Mouse (Mus musculus): Measurements from ENCODE around the gene Fam114a1. TPM values are rescaled to one million over a fixed set of nuclear protein-coding genes. Genes with fewer than 3 reads are reported as not detected.

Gene Fam114a1
- polyA plus RNA-seq, 1 experiment from 2014 or later, result 38.8 TPM

GRCm38 (mm10) chr5:65045642-65046370, 75.9 kb downstream of the Fam114a1 start:
- no peak overlapping the region for H3K4me3 ChIP-seq (ENCODE audit: low read length)

DNA sequence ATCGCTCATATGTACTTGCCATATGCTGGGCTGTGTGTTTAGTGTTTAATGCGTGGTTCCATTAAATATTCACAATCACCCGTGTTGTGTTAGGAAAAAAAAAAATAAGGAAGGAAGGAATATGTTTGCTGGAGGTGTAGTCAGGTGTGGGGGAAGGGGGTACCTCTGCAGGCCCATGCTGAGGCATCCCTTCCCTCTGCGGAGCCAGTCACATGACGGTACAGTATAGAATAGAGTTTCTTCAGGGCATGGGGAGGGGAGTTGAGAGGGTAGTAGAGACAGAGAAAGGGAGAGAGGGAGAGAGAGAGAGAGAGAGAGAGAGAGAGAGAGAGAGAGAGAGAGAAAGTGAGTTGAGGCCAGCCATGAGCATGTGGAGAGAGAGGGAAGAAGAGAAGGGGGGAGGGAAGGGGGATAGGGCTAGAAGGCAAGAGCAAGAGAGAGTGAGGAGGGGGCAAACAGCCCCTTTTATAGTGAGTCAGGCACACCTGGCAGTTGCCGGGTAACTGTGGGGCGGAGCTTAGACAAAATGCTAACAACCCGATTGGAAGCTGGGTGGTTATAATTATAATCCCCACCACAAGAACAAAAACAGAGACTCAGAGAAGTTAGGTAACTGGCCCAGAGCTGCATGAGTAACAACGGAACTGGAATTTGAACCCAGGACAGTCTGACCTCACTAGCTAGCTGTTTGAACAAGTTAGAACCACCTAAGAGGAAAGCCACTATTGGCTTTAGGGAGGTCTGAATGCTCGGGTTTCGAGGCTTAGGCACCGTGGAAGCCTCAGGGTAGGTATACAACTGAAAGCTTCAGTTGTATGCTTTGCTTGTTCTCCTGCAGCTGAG, 76.8 kb downstream of the Fam114a1 start:
- no peak for ATAC-seq
- H3K27ac ChIP-seq (ENCODE audit: low read length), result no peak overlapping the region
- H3K27me3 ChIP-seq (replicated peaks; ENCODE audit: control insufficient read depth, insufficient read depth, low read length), result no peaks in the 10 kb centered on the region
- WGBS, result 65% methylated on average over 12 of the region's 12 CpGs
- H3K4me2 ChIP-seq (ENCODE audit: low read depth, low read length), result no peak overlapping the region
- no peak overlapping the region for H3K9ac ChIP-seq (ENCODE audit: low read depth, low read length)
- H3K9me3 ChIP-seq (ENCODE audit: control insufficient read depth, low read length), result no peaks in the 10 kb centered on the region
- H3K36me3 ChIP-seq (ENCODE audit: control insufficient read depth, insufficient read depth, low read length), result no peaks in the 10 kb centered on the region
- no peak overlapping the region for H3K4me3 ChIP-seq (ENCODE audit: low read length)
- H3K4me1 ChIP-seq (ENCODE audit: control insufficient read depth, insufficient read depth, low read length), result no peaks in the 10 kb centered on the region

More at GRCm38 (mm10) chr5:65045642-65046370, 75.9 kb downstream of the Fam114a1 start:
- Histone ChIP-seq H3K9ac (ENCODE audit: low read depth, low read length) (no peak overlapping the region), H3K9me3 (ENCODE audit: control insufficient read depth, low read length) (no peaks in the 10 kb centered on the region), H3K27me3 (replicated peaks; ENCODE audit: control insufficient read depth, insufficient read depth, low read length) (no peaks in the 10 kb centered on the region), H3K4me2 (ENCODE audit: low read depth, low read length) (no peak overlapping the region), H3K27ac (ENCODE audit: low read length) (no peak overlapping the region), H3K36me3 (ENCODE audit: control insufficient read depth, insufficient read depth, low read length) (no peaks in the 10 kb centered on the region; the same call in 1 of the 2 replicates), H3K4me1 (ENCODE audit: control insufficient read depth, insufficient read depth, low read length) (no peaks in the 10 kb centered on the region)
- 76% methylated on average over 6 of the region's 6 CpGs for WGBS
- ATAC-seq, result no peak

DNA sequence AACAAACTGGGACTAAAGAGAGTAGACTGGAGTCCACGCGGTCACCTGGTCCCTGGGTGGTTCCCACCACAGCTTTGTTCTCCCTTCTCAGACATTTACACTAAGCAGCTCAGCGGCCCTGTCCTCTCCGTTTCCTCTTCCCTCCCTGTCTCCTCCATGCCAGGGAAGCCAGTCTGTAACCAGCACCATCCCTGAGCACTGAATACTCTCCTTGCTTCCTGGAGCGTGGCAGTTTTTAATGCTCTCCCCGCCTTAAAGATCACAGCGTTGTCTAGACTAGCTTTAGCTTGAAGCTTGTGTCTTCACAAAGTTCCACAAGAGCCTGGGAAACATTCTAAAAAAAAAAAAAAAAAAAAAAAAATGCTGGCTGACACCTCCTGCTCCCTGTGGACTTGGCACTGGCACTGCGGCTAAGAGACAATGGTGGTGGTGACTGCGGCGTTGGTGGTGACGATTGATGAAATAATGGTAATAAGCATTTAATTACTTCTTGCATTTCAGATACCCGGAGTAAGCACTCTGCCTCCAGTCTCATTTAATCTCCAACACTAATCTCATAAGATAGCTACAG, 77.5 kb downstream of the Fam114a1 start:
- H3K36me3 ChIP-seq (ENCODE audit: control insufficient read depth, insufficient read depth, low read length), result no peaks in the 10 kb centered on the region
- no peak overlapping the region for H3K27ac ChIP-seq (ENCODE audit: low read length)
- H3K9ac ChIP-seq (ENCODE audit: low read depth, low read length), result no peak overlapping the region
- H3K27me3 ChIP-seq (replicated peaks; ENCODE audit: control insufficient read depth, insufficient read depth, low read length), result no peaks in the 10 kb centered on the region
- no peak overlapping the region for H3K4me3 ChIP-seq (ENCODE audit: low read length)
- 63% methylated on average over 12 of the region's 12 CpGs for WGBS
- H3K9me3 ChIP-seq (ENCODE audit: control insufficient read depth, low read length), result no peaks in the 10 kb centered on the region
- H3K4me2 ChIP-seq (ENCODE audit: low read depth, low read length), result no peak overlapping the region
- ATAC-seq, result no peak
- H3K4me1 ChIP-seq (ENCODE audit: control insufficient read depth, insufficient read depth, low read length), result no peaks in the 10 kb centered on the region

DNA sequence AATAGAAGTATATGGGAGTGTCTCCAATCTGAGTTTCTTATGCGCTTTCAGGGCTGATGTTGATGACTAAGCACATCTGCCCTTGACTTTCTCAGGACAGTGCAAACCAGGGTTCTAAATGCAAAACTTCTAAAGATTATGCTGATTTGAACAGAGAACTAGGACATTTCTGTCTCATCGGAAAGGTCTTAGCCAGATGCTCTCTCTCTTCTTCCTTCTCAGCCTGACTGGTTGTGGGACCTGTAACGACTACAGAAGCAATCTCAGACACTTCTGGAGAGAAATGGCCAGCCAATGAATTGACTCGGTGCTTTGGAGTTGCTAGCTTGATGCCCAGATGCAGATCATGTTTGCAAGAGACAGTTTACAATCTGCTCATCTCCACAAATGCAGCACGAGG, 80.0 kb downstream of the Fam114a1 start:
- 77% methylated on average over 5 of the region's 5 CpGs for WGBS
- ATAC-seq, result no peak

GRCm38 (mm10) chr5:65051513-65051912, 81.6 kb downstream of the Fam114a1 start:
- Histone ChIP-seq H3K9ac (ENCODE audit: low read depth, low read length) (no peak overlapping the region), H3K36me3 (ENCODE audit: control insufficient read depth, insufficient read depth, low read length) (no peaks in the 10 kb centered on the region), H3K4me1 (ENCODE audit: control insufficient read depth, insufficient read depth, low read length) (no peaks in the 10 kb centered on the region), H3K4me2 (ENCODE audit: low read depth, low read length) (no peak overlapping the region), H3K27ac (ENCODE audit: low read length) (no peak overlapping the region), H3K27me3 (replicated peaks; ENCODE audit: control insufficient read depth, insufficient read depth, low read length) (no peaks in the 10 kb centered on the region), H3K9me3 (ENCODE audit: control insufficient read depth, low read length) (no peaks in the 10 kb centered on the region), H3K4me3 (ENCODE audit: low read length) (no peak overlapping the region)
- WGBS, result 73% methylated on average over 3 of the region's 3 CpGs
- no peak for ATAC-seq

More for the DNA sequence above, 80.0 kb downstream of the Fam114a1 start:
- Histone ChIP-seq H3K9ac (ENCODE audit: low read depth, low read length) (no peak overlapping the region), H3K27ac (ENCODE audit: low read length) (no peak overlapping the region), H3K4me2 (ENCODE audit: low read depth, low read length) (no peak overlapping the region), H3K4me1 (ENCODE audit: control insufficient read depth, insufficient read depth, low read length) (no peaks in the 10 kb centered on the region), H3K36me3 (ENCODE audit: control insufficient read depth, insufficient read depth, low read length) (no peaks in the 10 kb centered on the region), H3K9me3 (ENCODE audit: control insufficient read depth, low read length) (no peaks in the 10 kb centered on the region), H3K27me3 (replicated peaks; ENCODE audit: control insufficient read depth, insufficient read depth, low read length) (no peaks in the 10 kb centered on the region), H3K4me3 (ENCODE audit: low read length) (no peak overlapping the region)

GRCm38 (mm10) chr5:65057596-65057995, 87.7 kb downstream of the Fam114a1 start:
- Histone ChIP-seq H3K36me3 (ENCODE audit: control insufficient read depth, insufficient read depth, low read length) (no peaks in the 10 kb centered on the region), H3K9ac (ENCODE audit: low read depth, low read length) (no peak overlapping the region), H3K9me3 (ENCODE audit: control insufficient read depth, low read length) (no peaks in the 10 kb centered on the region), H3K27me3 (replicated peaks; ENCODE audit: control insufficient read depth, insufficient read depth, low read length) (no peaks in the 10 kb centered on the region), H3K27ac (ENCODE audit: low read length) (no peak overlapping the region), H3K4me3 (ENCODE audit: low read length) (no peak overlapping the region), H3K4me1 (ENCODE audit: control insufficient read depth, insufficient read depth, low read length) (no peaks in the 10 kb centered on the region), H3K4me2 (ENCODE audit: low read depth, low read length) (no peak overlapping the region)
- WGBS, result 92% methylated on average over 6 of the region's 6 CpGs
- no peak for ATAC-seq

GRCm38 (mm10) chr5:65059806-65060205, 89.9 kb downstream of the Fam114a1 start:
- Histone ChIP-seq H3K4me2 (ENCODE audit: low read depth, low read length) (no peak overlapping the region), H3K27me3 (replicated peaks; ENCODE audit: control insufficient read depth, insufficient read depth, low read length) (no peaks in the 10 kb centered on the region), H3K9me3 (ENCODE audit: control insufficient read depth, low read length) (no peaks in the 10 kb centered on the region), H3K9ac (ENCODE audit: low read depth, low read length) (no peak overlapping the region), H3K4me1 (ENCODE audit: control insufficient read depth, insufficient read depth, low read length) (no peaks in the 10 kb centered on the region), H3K27ac (ENCODE audit: low read length) (no peak overlapping the region), H3K4me3 (ENCODE audit: low read length) (no peak overlapping the region), H3K36me3 (ENCODE audit: control insufficient read depth, insufficient read depth, low read length) (no peaks in the 10 kb centered on the region)
- WGBS, result 85% methylated on average over 2 of the region's 2 CpGs
- no peak for ATAC-seq

- Histone ChIP-seq H3K27me3 (replicated peaks; ENCODE audit: control insufficient read depth, insufficient read depth, low read length) (no peaks in the 10 kb centered on the region), H3K4me1 (ENCODE audit: control insufficient read depth, insufficient read depth, low read length) (no peaks in the 10 kb centered on the region), H3K27ac (ENCODE audit: low read length) (no peak overlapping the region), H3K36me3 (ENCODE audit: control insufficient read depth, insufficient read depth, low read length) (no peaks in the 10 kb centered on the region), H3K4me3 (ENCODE audit: low read length) (no peak overlapping the region), H3K9me3 (ENCODE audit: control insufficient read depth, low read length) (no peaks in the 10 kb centered on the region), H3K4me2 (ENCODE audit: low read depth, low read length) (no peak overlapping the region), H3K9ac (ENCODE audit: low read depth, low read length) (no peak overlapping the region)
- WGBS, result 89% methylated on average over 4 of the region's 4 CpGs
- ATAC-seq, result no peak
Measured at GRCm38 (mm10) chr5:65062236-65062635, 92.4 kb downstream of the Fam114a1 start.

DNA sequence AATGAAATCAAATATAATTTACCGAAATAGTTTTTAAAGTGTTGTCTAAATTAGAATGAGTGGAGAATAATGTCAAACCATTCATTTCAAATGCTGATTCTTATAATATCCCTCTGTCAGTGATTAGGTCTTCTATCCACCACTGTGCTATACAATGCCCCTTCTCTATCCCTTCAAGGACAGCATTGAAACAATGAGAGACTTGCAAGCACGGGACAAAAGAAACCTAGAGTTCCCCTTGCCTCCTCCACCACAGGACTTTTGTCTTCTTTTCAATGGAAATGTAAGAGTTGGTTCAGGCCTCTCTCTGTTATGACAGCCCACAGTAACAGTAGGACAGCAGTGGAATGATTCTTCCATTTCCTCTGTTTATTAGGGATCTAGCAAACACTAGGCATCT, 93.4 kb downstream of the Fam114a1 start:
- no peaks in the 10 kb centered on the region for H3K36me3 ChIP-seq (ENCODE audit: control insufficient read depth, insufficient read depth, low read length)
- ATAC-seq, result no peak
- no peak overlapping the region for H3K9ac ChIP-seq (ENCODE audit: low read depth, low read length)
- H3K4me2 ChIP-seq (ENCODE audit: low read depth, low read length), result no peak overlapping the region
- H3K4me1 ChIP-seq (ENCODE audit: control insufficient read depth, insufficient read depth, low read length), result no peaks in the 10 kb centered on the region
- WGBS, result 82% methylated on average over 2 of the region's 2 CpGs
- no peak overlapping the region for H3K27ac ChIP-seq (ENCODE audit: low read length)
- H3K27me3 ChIP-seq (replicated peaks; ENCODE audit: control insufficient read depth, insufficient read depth, low read length), result no peaks in the 10 kb centered on the region
- H3K4me3 ChIP-seq (ENCODE audit: low read length), result no peak overlapping the region
- no peaks in the 10 kb centered on the region for H3K9me3 ChIP-seq (ENCODE audit: control insufficient read depth, low read length)
